Mouse (Mus musculus): ENCODE measurements around the gene Car7. TPM values are rescaled to one million over a fixed set of nuclear protein-coding genes. Genes with fewer than 3 reads are reported as not detected.
A peak's percentile ranks its signal among the peaks of the same experiment; 100 is the strongest.
"Not testable (repeated sequence)": the region's sequence is repeated elsewhere in the genome, so short reads cannot be mapped to it uniquely, and the experiment has no call there.

The Car7 gene
- polyA plus RNA-seq, 1 experiment from 2014 or later: 2.3 TPM

GRCm38 (mm10) chr8:104570436-104571343 is 36.2 kb downstream of the Car7 start:
- WGBS (ENCODE audit: insufficient replicate concordance): 2% methylated on average over 26 of the region's 26 CpGs
- ATAC-seq: peak; percentile 70
- Histone ChIP-seq H3K4me2 (peak overlapping the region; percentile 95), H3K27ac (no peak overlapping the region), H3K36me3 (no peaks in the 10 kb centered on the region), H3K4me3 (peak overlapping the region; percentile 62), H3K27me3 (replicated peaks) (0 out of 2 replicates have a peak, but pooled peaks cover 4% of the 10 kb centered on the region), H3K9ac (peak overlapping the region; percentile 61), H3K9me3 (replicated peaks) (no peaks in the 10 kb centered on the region), H3K4me1 (peaks cover 13% of the 10 kb centered on the region)

- no peaks in the 10 kb centered on the region for H3K9me3 ChIP-seq (replicated peaks)
- H3K4me3 ChIP-seq: no peak overlapping the region
- H3K27ac ChIP-seq: no peak overlapping the region
- 0 out of 2 replicates have a peak, but pooled peaks cover 4% of the 10 kb centered on the region for H3K27me3 ChIP-seq (replicated peaks)
- no peaks in the 10 kb centered on the region for H3K4me1 ChIP-seq
- H3K9ac ChIP-seq: no peak overlapping the region
- 74% methylated on average over 3 of the region's 3 CpGs for WGBS (ENCODE audit: insufficient replicate concordance)
- no peak for ATAC-seq
- no peaks in the 10 kb centered on the region for H3K36me3 ChIP-seq
- H3K4me2 ChIP-seq: no peak overlapping the region
Measured at GRCm38 (mm10) chr8:104576820-104577219, 42.3 kb downstream of the Car7 start.

GRCm38 (mm10) chr8:104577606-104578005 is 43.1 kb downstream of the Car7 start:
- 66% methylated on average over 17 of the region's 17 CpGs for WGBS (ENCODE audit: insufficient replicate concordance)
- not testable (repeated sequence) for H3K9me3 ChIP-seq (replicated peaks); H3K4me2 ChIP-seq; H3K27me3 ChIP-seq (replicated peaks); H3K4me1 ChIP-seq; H3K4me3 ChIP-seq; H3K27ac ChIP-seq; ATAC-seq; H3K9ac ChIP-seq; H3K36me3 ChIP-seq

- H3K27me3 ChIP-seq (replicated peaks): 0 out of 2 replicates have a peak, but pooled peaks cover 3% of the 10 kb centered on the region
- H3K4me3 ChIP-seq: no peak overlapping the region
- H3K36me3 ChIP-seq: no peaks in the 10 kb centered on the region
- H3K4me1 ChIP-seq: no peaks in the 10 kb centered on the region
- H3K9ac ChIP-seq: no peak overlapping the region
- H3K27ac ChIP-seq: no peak overlapping the region
- H3K9me3 ChIP-seq (replicated peaks): no peaks in the 10 kb centered on the region
- 46% methylated on average over 1 of the region's 1 CpGs for WGBS (ENCODE audit: insufficient replicate concordance)
- no peak overlapping the region for H3K4me2 ChIP-seq
- no peak for ATAC-seq
Measured at GRCm38 (mm10) chr8:104584522-104584921, 50.0 kb downstream of the Car7 start.

- Histone ChIP-seq H3K4me2 (peak overlapping the region; percentile 86; the same call in 1 of the 2 replicates), H3K4me3 (no peak overlapping the region), H3K9ac (no peak overlapping the region), H3K4me1 (peaks cover 27% of the 10 kb centered on the region), H3K27ac (no peak overlapping the region; the same call in 1 of the 2 replicates), H3K36me3 (peaks cover 19% of the 10 kb centered on the region), H3K9me3 (replicated peaks) (no peaks in the 10 kb centered on the region), H3K27me3 (replicated peaks) (0 out of 2 replicates have a peak, but pooled peaks cover 3% of the 10 kb centered on the region)
- WGBS (ENCODE audit: insufficient replicate concordance): 66% methylated on average over 3 of the region's 3 CpGs
- no peak for ATAC-seq
Measured at GRCm38 (mm10) chr8:104590284-104590683, 55.8 kb downstream of the Car7 start.

GRCm38 (mm10) chr8:104591133-104591834 is 56.8 kb downstream of the Car7 start, which contains the start of gene Pdp2:
Gene Pdp2, plus strand, starts transcription at chr8:104591451.
- 0 out of 2 replicates have a peak, but pooled peaks cover 3% of the 10 kb centered on the region for H3K27me3 ChIP-seq (replicated peaks)
- peaks cover 34% of the 10 kb centered on the region for H3K4me1 ChIP-seq
- peak within 1 kb of the TSS; percentile 77 for H3K9ac ChIP-seq
- no peaks in the 10 kb centered on the region for H3K9me3 ChIP-seq (replicated peaks)
- peak within 1 kb of the TSS; percentile 70 for H3K4me3 ChIP-seq
- H3K4me2 ChIP-seq: peak within 1 kb of the TSS; percentile 86
- peak within 1 kb of the TSS; percentile 82 for H3K27ac ChIP-seq
- under 1% methylated on average over 44 of the region's 44 CpGs for WGBS (ENCODE audit: insufficient replicate concordance)
- H3K36me3 ChIP-seq: peaks cover 29% of the 10 kb centered on the region
- ATAC-seq: peak; percentile 99

- Histone ChIP-seq H3K9ac (peak overlapping the region; percentile 77), H3K4me1 (peaks cover 37% of the 10 kb centered on the region), H3K36me3 (peaks cover 29% of the 10 kb centered on the region), H3K4me3 (peak overlapping the region; percentile 70), H3K4me2 (peak overlapping the region; percentile 86), H3K9me3 (replicated peaks) (no peaks in the 10 kb centered on the region), H3K27ac (peak overlapping the region; percentile 82), H3K27me3 (replicated peaks) (0 out of 2 replicates have a peak, but pooled peaks cover 3% of the 10 kb centered on the region)
- ATAC-seq: no peak
- WGBS (ENCODE audit: insufficient replicate concordance): 6% methylated on average over 9 of the region's 9 CpGs
Measured at GRCm38 (mm10) chr8:104591856-104592255, 57.4 kb downstream of the Car7 start.

GRCm38 (mm10) chr8:104592566-104592965 is 58.1 kb downstream of the Car7 start:
- Histone ChIP-seq H3K9me3 (replicated peaks) (no peaks in the 10 kb centered on the region), H3K36me3 (peaks cover 29% of the 10 kb centered on the region), H3K4me1 (peaks cover 37% of the 10 kb centered on the region), H3K27me3 (replicated peaks) (0 out of 2 replicates have a peak, but pooled peaks cover 2% of the 10 kb centered on the region), H3K27ac (no peak overlapping the region), H3K4me2 (peak overlapping the region; percentile 86), H3K4me3 (peak overlapping the region; percentile 70; the same call in 1 of the 2 replicates), H3K9ac (peak overlapping the region; percentile 77; the same call in 1 of the 2 replicates)
- WGBS (ENCODE audit: insufficient replicate concordance): 75% methylated on average over 6 of the region's 6 CpGs
- no peak for ATAC-seq

- Histone ChIP-seq H3K36me3 (peaks cover 29% of the 10 kb centered on the region), H3K4me1 (peaks cover 37% of the 10 kb centered on the region), H3K4me3 (no peak overlapping the region), H3K9ac (no peak overlapping the region), H3K4me2 (no peak overlapping the region), H3K27ac (no peak overlapping the region), H3K27me3 (replicated peaks) (no peaks in the 10 kb centered on the region), H3K9me3 (replicated peaks) (no peaks in the 10 kb centered on the region)
- ATAC-seq: no peak
- WGBS (ENCODE audit: insufficient replicate concordance): 89% methylated on average over 31 of the region's 31 CpGs
Measured at GRCm38 (mm10) chr8:104593536-104594325, 59.2 kb downstream of the Car7 start.

GRCm38 (mm10) chr8:104594611-104595362 is 60.3 kb downstream of the Car7 start:
- H3K27me3 ChIP-seq (replicated peaks): no peaks in the 10 kb centered on the region
- no peak for ATAC-seq
- H3K4me3 ChIP-seq: no peak overlapping the region
- H3K9ac ChIP-seq: no peak overlapping the region
- no peak overlapping the region for H3K4me2 ChIP-seq
- peaks cover 35% of the 10 kb centered on the region for H3K4me1 ChIP-seq
- no peaks in the 10 kb centered on the region for H3K9me3 ChIP-seq (replicated peaks)
- peaks cover 29% of the 10 kb centered on the region for H3K36me3 ChIP-seq
- 84% methylated on average over 19 of the region's 19 CpGs for WGBS (ENCODE audit: insufficient replicate concordance)
- no peak overlapping the region for H3K27ac ChIP-seq

Data from liver, embryonic 12.5 days (tissue).